Mouse (Mus musculus) adrenal gland, adult 2 months (tissue): Measurements from ENCODE around the gene Col10a1. TPM values are rescaled to one million over a fixed set of nuclear protein-coding genes. Genes with fewer than 3 reads are reported as not detected.
"Not testable (repeated sequence)": the region's sequence is repeated elsewhere in the genome, so short reads cannot be mapped to it uniquely, and the experiment has no call there.

Experiments used
- DNase-seq: peaks from one replicate; pipeline ENCODE4 v3.0.0; 2021
- long read RNA-seq: library from polyadenylated mRNA; stranded (forward); transcript quantifications from one replicate; pipeline ENCODE4 v2.0.0, GENCODE M21; 2021
- polyA plus RNA-seq: library from polyadenylated mRNA; depleted of rRNA; stranded (reverse); fragments of >200 nt; gene quantifications from 2 replicates; pipeline ENCODE4 v1.2.3, GENCODE M21; 2012; rRNA removed
- total RNA-seq, 2 experiments: library from RNA; stranded (reverse); gene quantifications; 2 replicates each; pipeline ENCODE4 v1.2.3; 2021

The Col10a1 gene
- total RNA-seq: under 1 TPM in 1 of 2 experiments, not detected in 1; 0.12 TPM
- polyA plus RNA-seq: 0.02 TPM in 1 of 2 replicates, not detected in the other
- long read RNA-seq: 0 reads

- DNase-seq: no peak
Measured at GRCm38 (mm10) chr10:34389681-34390080, at the start of gene Col10a1. Gene Col10a1 (plus strand): TSS chr10:34389981.

GRCm38 (mm10) chr10:34341014-34341413 is 48.8 kb upstream of the Col10a1 start:
- DNase-seq: no peak

GRCm38 (mm10) chr10:34341886-34342285 is 47.9 kb upstream of the Col10a1 start:
- DNase-seq: no peak

- DNase-seq: no peak
Measured at GRCm38 (mm10) chr10:34352166-34352565, 37.6 kb upstream of the Col10a1 start.

- DNase-seq: no peak
Measured at GRCm38 (mm10) chr10:34358263-34358662, 31.5 kb upstream of the Col10a1 start.

- DNase-seq: no peak
Measured at GRCm38 (mm10) chr10:34363756-34364155, 26.0 kb upstream of the Col10a1 start.

GRCm38 (mm10) chr10:34368138-34368537 is 21.6 kb upstream of the Col10a1 start:
- DNase-seq: no peak

- no peak for DNase-seq
Measured at GRCm38 (mm10) chr10:34373332-34373731, 16.4 kb upstream of the Col10a1 start.

GRCm38 (mm10) chr10:34385636-34386035 is 4.1 kb upstream of the Col10a1 start:
- DNase-seq: no peak

- DNase-seq: no peak
Measured at GRCm38 (mm10) chr10:34396959-34397358, 7.2 kb downstream of the Col10a1 start.

- DNase-seq: no peak
Measured at GRCm38 (mm10) chr10:34399267-34399666, 9.5 kb downstream of the Col10a1 start.

- peak; percentile 96 for DNase-seq
Measured at GRCm38 (mm10) chr10:34418204-34418756, 28.5 kb downstream of the Col10a1 start, which contains the start of gene Nt5dc1. Gene Nt5dc1 (minus strand): TSS chr10:34418552.

- not testable (repeated sequence) for DNase-seq
Measured at GRCm38 (mm10) chr10:34418794-34419193, 29.0 kb downstream of the Col10a1 start.

- no peak for DNase-seq
Measured at GRCm38 (mm10) chr10:34431783-34432182, 42.0 kb downstream of the Col10a1 start.

- not testable (repeated sequence) for DNase-seq
Measured at GRCm38 (mm10) chr10:34434191-34434590, 44.4 kb downstream of the Col10a1 start.

Other genes starting within 250 kb of the Col10a1 start
- gene Dse, start 182.3 kb upstream of the Col10a1 start, total RNA-seq: 10 to 100 TPM; 13.2 to 14.9 TPM
- 3.7 and 4.5 TPM in 2 replicates for gene Dse, start 182.3 kb upstream of the Col10a1 start, polyA plus RNA-seq
- gene Tspyl1, start 107.8 kb upstream of the Col10a1 start, total RNA-seq: 10 to 100 TPM; 54.1 to 69.5 TPM
- 32.5 and 33.7 TPM in 2 replicates for gene Tspyl1, start 107.8 kb upstream of the Col10a1 start, polyA plus RNA-seq
- 10 to 100 TPM; 14.9 to 23.0 TPM for gene Tspyl4, start 92.5 kb upstream of the Col10a1 start, total RNA-seq
- gene Tspyl4, start 92.5 kb upstream of the Col10a1 start, polyA plus RNA-seq: 3.2 and 3.9 TPM in 2 replicates
- gene Nt5dc1, start 28.6 kb downstream of the Col10a1 start, total RNA-seq: 10 to 100 TPM; 24.6 TPM
- gene Nt5dc1, start 28.6 kb downstream of the Col10a1 start, polyA plus RNA-seq: 5.6 and 5.9 TPM in 2 replicates
- 10 to 100 TPM in 1 of 2 experiments, 1 to 10 TPM in 1; 7.1 to 19.8 TPM for gene Frk, start 93.4 kb downstream of the Col10a1 start, total RNA-seq
- 0.97 and 1.3 TPM in 2 replicates for gene Frk, start 93.4 kb downstream of the Col10a1 start, polyA plus RNA-seq